Mouse (Mus musculus) T-helper 17 cell (primary cell): ENCODE measurements around the gene Anks6.

Source experiments
- in situ Hi-C, 2 experiments: fragments of 300-600 bp; cut with MboI, MseI; formaldehyde crosslinking; loops; 1 replicate in 1 of 2; 2 replicates in 1 of 2; pipeline ENCODE4 v1.15.1; 2025; ENCODE audit warnings: high pct_unique_total_duplicates in 2 of 2

The Anks6 gene

GRCm38 (mm10) chr4:46991016-46991958 is 65.9 kb downstream of the Anks6 start, which contains the start of gene Gabbr2:
Gene Gabbr2, minus strand, starts transcription at chr4:46991873.
- in situ Hi-C loops, result no loop called here

- in situ Hi-C loops, result no loop called here
Observed at GRCm38 (mm10) chr4:46990281-46991015, 66.8 kb downstream of the Anks6 start.

DNA sequence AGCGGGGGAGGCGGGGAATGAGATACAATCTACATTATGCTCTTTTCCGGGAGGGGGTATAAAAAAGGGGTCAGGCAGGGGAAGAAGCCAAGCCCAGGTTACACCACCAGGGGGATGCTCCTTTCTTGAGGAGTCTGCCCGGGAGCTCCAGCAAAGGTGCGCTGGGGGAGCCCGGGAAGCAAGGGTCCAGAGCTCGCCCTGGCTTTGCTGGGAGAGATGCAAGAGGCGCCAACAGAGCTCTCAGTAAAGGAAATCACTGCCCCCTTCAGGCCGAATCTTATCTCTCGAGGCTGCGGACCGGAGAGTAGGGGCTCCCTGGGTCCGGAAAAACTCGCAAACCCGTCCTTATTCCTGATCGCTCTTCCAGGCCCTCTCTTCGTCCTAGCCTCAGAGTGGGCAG is 67.4 kb downstream of the Anks6 start:
- in situ Hi-C loops, result no loop called here

DNA sequence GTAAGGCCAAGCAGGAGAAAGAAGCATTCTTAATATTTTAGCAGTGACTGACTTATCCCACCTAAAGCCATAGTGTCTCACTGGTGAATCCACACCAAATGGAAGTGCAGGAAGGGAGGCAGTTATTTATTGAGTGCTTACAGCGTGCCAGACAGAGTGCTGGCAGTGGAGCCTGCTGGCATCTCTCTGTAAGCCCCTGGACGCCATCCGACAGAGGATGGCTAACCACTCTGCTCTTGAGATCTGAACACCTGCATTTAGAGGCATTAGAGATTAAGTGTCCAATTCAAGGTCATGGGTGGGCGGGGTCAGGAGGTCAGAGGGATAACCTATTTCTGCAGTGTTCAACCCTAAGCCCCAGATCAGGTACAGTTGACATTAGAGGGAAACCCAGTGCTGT is 68.4 kb downstream of the Anks6 start:
- in situ Hi-C loops, result no loop called here

DNA sequence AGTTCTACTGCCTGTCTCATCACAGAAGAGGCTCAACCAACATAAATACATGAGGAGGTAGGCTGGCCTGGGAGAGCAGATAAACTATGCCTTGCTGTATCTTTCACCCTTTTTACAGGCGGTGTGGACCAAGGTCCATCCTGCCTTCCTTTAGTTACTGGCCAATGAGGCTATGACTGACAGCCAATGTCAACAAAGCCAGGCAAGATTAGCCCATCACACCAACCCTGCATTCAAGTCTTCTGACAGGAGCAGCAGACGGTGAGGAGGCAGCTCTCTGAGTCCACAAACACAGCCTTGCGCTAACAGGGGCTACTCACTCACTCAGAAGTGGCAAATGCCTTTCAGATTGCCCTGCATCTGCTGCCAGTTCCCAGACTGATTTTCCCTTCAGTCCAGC is 69.0 kb downstream of the Anks6 start:
- in situ Hi-C loops, result no loop called here

- in situ Hi-C loops, result no loop called here
Observed at GRCm38 (mm10) chr4:46987809-46988208, 69.4 kb downstream of the Anks6 start.

DNA sequence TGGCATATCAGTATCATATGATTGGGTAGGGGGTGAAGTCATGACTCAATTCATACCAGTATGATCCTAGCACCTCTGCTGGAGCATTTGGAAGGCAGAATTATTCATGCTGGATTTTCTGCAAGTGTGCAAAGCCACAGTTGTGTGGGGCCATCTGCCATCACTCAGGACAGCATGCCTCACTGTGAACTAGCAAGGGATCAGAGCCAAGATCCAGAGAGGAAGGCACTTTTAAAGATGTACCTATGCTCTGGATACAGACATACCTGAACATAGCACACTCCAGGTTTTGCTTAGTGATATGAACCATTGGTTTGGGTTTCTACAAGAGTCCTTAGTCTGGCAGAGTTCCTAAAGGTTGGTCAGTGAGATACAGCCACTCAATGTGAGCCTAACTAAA is 71.2 kb downstream of the Anks6 start:
- in situ Hi-C loops, result no loop called here

DNA sequence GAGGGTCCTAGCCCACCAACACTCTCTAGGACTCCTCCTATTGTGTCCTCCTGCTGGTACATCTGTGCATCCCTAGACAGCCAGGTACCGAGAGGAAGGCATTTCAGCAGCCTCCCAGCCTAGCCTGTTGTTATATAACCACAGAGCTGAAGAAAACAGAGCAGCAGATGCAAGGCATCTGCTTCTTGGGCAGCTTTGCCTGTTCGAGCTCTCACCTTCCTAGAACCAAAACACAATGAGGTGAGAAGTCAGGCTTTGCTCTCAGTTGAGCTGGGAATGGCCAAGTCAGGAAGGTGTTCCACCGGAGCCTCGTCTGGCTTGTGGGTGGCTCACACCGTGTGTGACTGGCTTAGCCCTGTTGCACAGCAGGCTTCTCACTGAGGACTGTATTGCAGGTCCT is 74.3 kb downstream of the Anks6 start:
- in situ Hi-C loops, result no loop called here

DNA sequence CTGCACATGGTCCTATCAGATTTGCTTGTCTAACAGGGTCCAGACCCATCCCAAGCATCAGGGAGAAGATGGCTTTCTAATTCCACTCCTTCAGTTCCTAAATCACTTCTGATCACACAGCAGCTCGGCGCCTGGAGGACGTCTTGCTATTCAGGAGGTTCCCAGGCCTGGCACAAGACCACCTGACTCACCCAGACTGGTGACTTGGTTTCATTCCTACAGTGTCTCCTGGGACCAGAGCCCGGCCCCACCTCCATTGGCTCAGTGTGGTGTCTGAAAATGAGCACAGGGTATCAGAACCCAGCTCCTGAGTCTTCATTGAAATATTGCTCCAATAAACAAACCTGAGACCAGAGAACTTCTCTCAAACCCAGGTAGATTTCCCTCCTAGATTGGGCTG is 75.1 kb downstream of the Anks6 start:
- in situ Hi-C loops, result no loop called here

DNA sequence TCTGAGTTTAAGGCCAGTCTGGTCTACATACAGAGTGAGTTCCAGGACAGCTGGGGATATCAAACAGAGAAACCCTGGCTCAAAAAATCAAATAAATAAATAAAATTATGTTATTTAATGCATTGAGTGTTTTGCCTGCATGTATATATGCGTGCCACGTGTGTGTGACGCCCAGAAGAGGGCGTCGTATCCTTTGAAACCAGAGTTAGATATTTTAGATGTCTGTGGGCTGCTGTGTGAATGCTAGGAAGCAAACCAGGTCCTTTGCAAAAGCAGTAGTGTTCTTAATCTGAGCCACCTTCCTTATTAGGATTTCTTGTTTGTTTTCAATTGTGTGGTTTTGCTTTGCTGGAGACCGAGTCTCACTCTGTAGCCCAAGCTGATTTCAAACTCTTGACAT is 78.9 kb downstream of the Anks6 start:
- in situ Hi-C loops, result no loop called here

GRCm38 (mm10) chr4:46977161-46977560 is 80.1 kb downstream of the Anks6 start:
- in situ Hi-C loops, result no loop called here

- in situ Hi-C loops, result no loop called here
Observed at GRCm38 (mm10) chr4:46976671-46977071, 80.6 kb downstream of the Anks6 start.

DNA sequence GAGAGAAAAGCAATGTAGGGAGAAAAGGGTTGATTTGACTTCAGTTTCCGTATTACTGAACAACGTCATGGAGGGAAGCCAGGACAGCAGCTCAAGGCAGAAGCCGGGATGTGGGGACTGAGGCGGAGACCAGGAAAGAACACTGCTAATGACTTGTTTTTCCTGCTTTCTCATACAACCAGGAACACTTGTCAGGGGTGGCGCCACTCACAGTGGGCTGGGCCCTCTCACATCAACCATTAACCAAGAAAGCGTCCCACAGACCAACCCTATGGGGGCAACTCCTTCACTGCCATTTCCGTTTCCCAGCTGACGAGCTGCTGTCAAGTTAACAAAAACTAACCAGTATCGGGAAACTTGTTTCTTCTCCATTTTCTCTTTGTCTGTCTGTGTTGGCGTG is 83.9 kb downstream of the Anks6 start:
- in situ Hi-C loops, result no loop called here

GRCm38 (mm10) chr4:46967981-46968380 is 89.2 kb downstream of the Anks6 start:
- in situ Hi-C loops, result no loop called here

GRCm38 (mm10) chr4:46966551-46966950 is 90.7 kb downstream of the Anks6 start:
- in situ Hi-C loops, result no loop called here
